Mouse (Mus musculus) ovary, postnatal 14 days (tissue): Measurements from ENCODE around the gene Olfr574.

Source experiments
- DNase-seq: peaks from one replicate; pipeline ENCODE4 v3.0.0; 2022; ENCODE audit warnings: low spot score

Olfr574 gene

GRCm38 (mm10) chr7:102948167-102948566, at the start of gene Olfr574:
Gene Olfr574 (plus strand): TSS chr7:102948467.
- no peak for DNase-seq

- DNase-seq, result no peak
Measured at GRCm38 (mm10) chr7:102915261-102915660, 33.0 kb upstream of the Olfr574 start.

- DNase-seq, result no peak
Measured at GRCm38 (mm10) chr7:102916405-102916804, 31.9 kb upstream of the Olfr574 start.

GRCm38 (mm10) chr7:102917032-102917875, 31.0 kb upstream of the Olfr574 start, which contains the start of gene Olfr571:
Gene Olfr571 (minus strand): TSS chr7:102917536.
- DNase-seq, result no peak

GRCm38 (mm10) chr7:102919632-102920031, 28.6 kb upstream of the Olfr574 start:
- peak; percentile 22 for DNase-seq

- no peak for DNase-seq
Measured at GRCm38 (mm10) chr7:102924109-102924508, 24.2 kb upstream of the Olfr574 start, which contains the start of gene Olfr572. Gene Olfr572 (plus strand): TSS chr7:102924409.

GRCm38 (mm10) chr7:102927105-102927504, 21.2 kb upstream of the Olfr574 start:
- no peak for DNase-seq

- no peak for DNase-seq
Measured at GRCm38 (mm10) chr7:102942475-102942874, 5.8 kb upstream of the Olfr574 start, which contains the start of gene Olfr573-ps1. Gene Olfr573-ps1 (minus strand): TSS chr7:102942575.

- no peak for DNase-seq
Measured at GRCm38 (mm10) chr7:102943417-102943816, 4.8 kb upstream of the Olfr574 start.

GRCm38 (mm10) chr7:102950732-102951131, 2.5 kb downstream of the Olfr574 start:
- DNase-seq, result no peak

- DNase-seq, result no peak
Measured at GRCm38 (mm10) chr7:102958137-102958536, 9.9 kb downstream of the Olfr574 start.

- DNase-seq, result no peak
Measured at GRCm38 (mm10) chr7:102958593-102958992, 10.3 kb downstream of the Olfr574 start, which contains the start of gene Olfr575. Gene Olfr575 (minus strand): TSS chr7:102958775.

GRCm38 (mm10) chr7:102962360-102962759, 14.1 kb downstream of the Olfr574 start, which contains the start of gene Olfr576:
Gene Olfr576 (plus strand): TSS chr7:102962660.
- no peak for DNase-seq

GRCm38 (mm10) chr7:102974399-102974798, 26.1 kb downstream of the Olfr574 start:
- no peak for DNase-seq

- DNase-seq, result no peak
Measured at GRCm38 (mm10) chr7:102975843-102976242, 27.6 kb downstream of the Olfr574 start, which contains the start of gene Olfr577. Gene Olfr577 (minus strand): TSS chr7:102975943.

- DNase-seq, result no peak
Measured at GRCm38 (mm10) chr7:102989224-102989623, 41.0 kb downstream of the Olfr574 start, which contains the start of gene Olfr578. Gene Olfr578 (minus strand): TSS chr7:102989324.
